Mouse (Mus musculus): Measurements from ENCODE around the gene Slc9a9.
"Not testable (repeated sequence)": the region's sequence is repeated elsewhere in the genome, so short reads cannot be mapped to it uniquely, and the experiment has no call there.

The Slc9a9 gene

GRCm38 (mm10) chr9:94669791-94670577 lies at the start of gene Slc9a9:
Slc9a9 (plus strand) TSS chr9:94669909.
- DNase-seq (ENCODE audit: low read depth), result no peak

GRCm38 (mm10) chr9:94620342-94620741 lies 49.4 kb upstream of the Slc9a9 start:
- no peak for DNase-seq (ENCODE audit: low read depth)

- DNase-seq (ENCODE audit: low read depth), result no peak
These were observed 48.9 kb upstream of the Slc9a9 start for GRCm38 (mm10) chr9:94620846-94621245.

GRCm38 (mm10) chr9:94621902-94622301 lies 47.8 kb upstream of the Slc9a9 start:
- no peak for DNase-seq (ENCODE audit: low read depth)

GRCm38 (mm10) chr9:94626737-94627136 lies 43.0 kb upstream of the Slc9a9 start:
- no peak for DNase-seq (ENCODE audit: low read depth)

GRCm38 (mm10) chr9:94628948-94629347 lies 40.8 kb upstream of the Slc9a9 start:
- no peak for DNase-seq (ENCODE audit: low read depth)

GRCm38 (mm10) chr9:94634275-94634674 lies 35.4 kb upstream of the Slc9a9 start:
- not testable (repeated sequence) for DNase-seq (ENCODE audit: low read depth)

GRCm38 (mm10) chr9:94645631-94646030 lies 24.1 kb upstream of the Slc9a9 start:
- DNase-seq (ENCODE audit: low read depth), result no peak

- DNase-seq (ENCODE audit: low read depth), result no peak
These were observed 22.3 kb upstream of the Slc9a9 start for GRCm38 (mm10) chr9:94647425-94647824.

- DNase-seq (ENCODE audit: low read depth), result no peak
These were observed 19.7 kb upstream of the Slc9a9 start for GRCm38 (mm10) chr9:94649991-94650390.

GRCm38 (mm10) chr9:94653198-94653597 lies 16.5 kb upstream of the Slc9a9 start:
- DNase-seq (ENCODE audit: low read depth), result no peak

GRCm38 (mm10) chr9:94653827-94654226 lies 15.9 kb upstream of the Slc9a9 start:
- DNase-seq (ENCODE audit: low read depth), result no peak

GRCm38 (mm10) chr9:94656265-94656664 lies 13.4 kb upstream of the Slc9a9 start:
- DNase-seq (ENCODE audit: low read depth), result no peak

GRCm38 (mm10) chr9:94659401-94660152 lies 10.1 kb upstream of the Slc9a9 start:
- no peak for DNase-seq (ENCODE audit: low read depth)

- DNase-seq (ENCODE audit: low read depth), result no peak
These were observed 7.9 kb upstream of the Slc9a9 start for GRCm38 (mm10) chr9:94661768-94662167.

- DNase-seq (ENCODE audit: low read depth), result no peak
These were observed 4.5 kb upstream of the Slc9a9 start for GRCm38 (mm10) chr9:94665248-94665647.

- DNase-seq (ENCODE audit: low read depth), result no peak
These were observed 1.1 kb upstream of the Slc9a9 start for GRCm38 (mm10) chr9:94668589-94668988.

GRCm38 (mm10) chr9:94670704-94671103 lies 995 bp downstream of the Slc9a9 start:
- DNase-seq (ENCODE audit: low read depth), result no peak

- DNase-seq (ENCODE audit: low read depth), result no peak
These were observed 5.0 kb downstream of the Slc9a9 start for GRCm38 (mm10) chr9:94674704-94675103.

GRCm38 (mm10) chr9:94678021-94678655 lies 8.4 kb downstream of the Slc9a9 start:
- no peak for DNase-seq (ENCODE audit: low read depth)

- DNase-seq (ENCODE audit: low read depth), result no peak
These were observed 10.9 kb downstream of the Slc9a9 start for GRCm38 (mm10) chr9:94680468-94681094.

GRCm38 (mm10) chr9:94681095-94681487 lies 11.4 kb downstream of the Slc9a9 start:
- no peak for DNase-seq (ENCODE audit: low read depth)

Data from c-Kit-positive CD71-positive TER-119-negative erythroid progenitor cells, embryonic 14.5 days (primary cell).